In genomic region chr10:43783304-43783703, GRCm38 (mm10) we compare ENCODE assay signal across 20 mouse cellular contexts.
"Had no signal": no experiment of that assay in that cellular context is flagged by ENCODE, and none has a peak within 500 bp of the region (broad histone marks: within the 10 kb centered on the region; RNA-seq: fewer than 3 reads in every experiment).

No protein-coding gene starts in this region.

- H3K9me3 ChIP-seq: neural tube, embryonic 15.5 days had no signal

- H3K9ac ChIP-seq: liver, embryonic 14.5 days; lung, embryonic 14.5 days; midbrain, embryonic 12.5 days; neural tube, embryonic 13.5 days; neural tube, embryonic 15.5 days had no signal

- H3K4me3 ChIP-seq: midbrain, embryonic 10.5 days; midbrain, embryonic 12.5 days; myocyte; neural tube, embryonic 13.5 days; neural tube, embryonic 15.5 days had no signal

- H3K36me3 ChIP-seq: midbrain, embryonic 10.5 days; midbrain, embryonic 12.5 days; neural tube, embryonic 13.5 days; neural tube, embryonic 15.5 days had no signal

- H3K27ac ChIP-seq: liver, embryonic 14.5 days; midbrain, embryonic 10.5 days; midbrain, embryonic 12.5 days; neural tube, embryonic 13.5 days; neural tube, embryonic 15.5 days had no signal

- ATAC-seq: midbrain, embryonic 16.5 days had no signal

- H3K4me2 ChIP-seq: lung, embryonic 14.5 days; midbrain, embryonic 12.5 days; neural tube, embryonic 13.5 days; neural tube, embryonic 15.5 days had no signal

- H3K4me1 ChIP-seq: midbrain, embryonic 10.5 days; midbrain, embryonic 12.5 days; neural tube, embryonic 13.5 days; neural tube, embryonic 15.5 days had no signal

- DNase-seq: lung, adult 18-20 months; lung, embryonic 14.5 days; lung, postnatal 10 days; lung, postnatal 4 days; midbrain, embryonic 14.5 days; retina, postnatal 1 day; right cerebral cortex, adult 18-20 months; right cerebral cortex, postnatal 25 days; right cerebral cortex, postnatal 4 days; spleen, adult 18-20 months; thymus, adult 2 months; thymus, postnatal 25 days; thymus, postnatal 4 days had no signal

- H3K27me3 ChIP-seq: midbrain, embryonic 12.5 days; neural tube, embryonic 13.5 days; neural tube, embryonic 15.5 days had no signal
